Mouse (Mus musculus): ENCODE data around the gene Lama1. TPM values are rescaled to one million over a fixed set of nuclear protein-coding genes. Genes with fewer than 3 reads are reported as not detected.
"Not testable (repeated sequence)": the region's sequence is repeated elsewhere in the genome, so short reads cannot be mapped to it uniquely, and the experiment has no call there.

The Lama1 gene
- polyA plus RNA-seq, 2 experiments from 2014 or later, result not detected

DNA sequence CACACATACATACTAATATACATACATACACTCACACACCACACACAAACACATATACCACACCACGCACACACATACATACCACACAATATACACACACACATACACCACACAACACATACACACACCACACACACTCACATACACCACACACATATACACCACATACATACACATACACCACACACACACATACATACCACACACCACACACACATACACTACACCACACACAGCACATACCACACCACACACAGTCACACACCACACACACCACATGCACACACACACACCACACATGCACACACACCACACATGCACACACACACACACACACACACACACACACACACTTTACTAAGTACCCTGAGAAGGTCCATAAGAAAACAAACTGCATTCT lies 25.5 kb downstream of the Lama1 start:
- ATAC-seq, result no peak

DNA sequence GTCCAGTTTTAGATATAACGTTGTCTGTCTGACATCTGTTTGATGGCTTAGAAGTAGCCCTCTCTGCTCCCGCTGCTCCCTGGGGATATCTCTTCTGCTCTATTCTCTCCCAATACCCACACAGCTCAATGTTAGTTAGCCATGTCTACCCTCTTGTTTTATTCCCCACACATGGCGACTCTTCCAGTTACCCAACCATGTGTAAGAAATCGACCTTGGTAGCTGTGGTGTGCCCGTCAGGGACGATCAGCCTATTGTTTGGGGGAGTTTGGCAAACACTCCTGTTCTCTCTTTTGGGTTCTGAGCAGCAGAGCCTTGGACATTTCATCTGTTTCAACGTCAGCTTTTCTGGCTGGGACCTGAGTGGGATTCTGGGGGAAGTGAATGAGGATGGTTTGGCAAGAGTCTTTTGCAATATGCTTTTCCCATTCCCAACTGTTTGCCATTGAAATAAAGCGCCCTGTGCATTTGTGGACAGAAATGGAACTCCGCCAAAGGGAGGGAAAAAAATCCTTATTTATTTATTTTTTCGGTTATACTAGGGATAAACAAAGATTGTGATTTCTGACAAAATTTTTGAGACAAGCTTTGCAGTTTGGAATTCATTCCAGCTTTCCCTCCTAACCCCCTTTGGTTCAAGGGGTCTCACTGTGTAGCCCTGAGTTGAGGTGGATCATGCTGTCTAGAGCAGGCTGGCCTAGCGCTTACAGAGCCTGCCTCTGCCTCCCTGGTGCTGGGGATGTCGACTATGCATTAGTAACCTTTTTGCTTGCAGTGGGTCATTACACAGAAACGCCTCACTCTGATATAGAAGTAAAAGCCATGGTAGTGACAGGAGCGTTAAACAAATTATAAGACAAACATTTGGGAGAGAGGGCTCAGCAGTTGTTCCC lies 26.4 kb downstream of the Lama1 start:
- no peak for ATAC-seq

DNA sequence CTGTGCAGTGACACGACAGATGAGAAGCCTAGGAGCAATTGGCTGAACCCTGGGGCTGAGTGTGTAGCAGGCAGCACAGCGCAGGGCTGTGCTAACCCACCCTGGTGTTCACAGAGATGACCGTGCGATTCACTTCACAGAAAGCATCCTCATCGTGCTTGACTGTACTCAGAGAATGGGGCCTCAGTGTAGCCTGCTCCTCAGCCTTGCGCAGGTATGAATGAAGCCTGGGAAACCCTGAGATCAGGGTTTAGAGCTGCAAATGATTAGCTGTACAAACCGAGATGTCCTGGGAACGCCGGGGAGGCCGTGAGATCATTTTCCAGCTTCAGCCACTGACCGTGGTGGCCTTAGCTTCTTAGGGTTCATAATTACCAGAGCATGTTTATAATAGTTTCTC lies 29.5 kb downstream of the Lama1 start:
- no peak for ATAC-seq

DNA sequence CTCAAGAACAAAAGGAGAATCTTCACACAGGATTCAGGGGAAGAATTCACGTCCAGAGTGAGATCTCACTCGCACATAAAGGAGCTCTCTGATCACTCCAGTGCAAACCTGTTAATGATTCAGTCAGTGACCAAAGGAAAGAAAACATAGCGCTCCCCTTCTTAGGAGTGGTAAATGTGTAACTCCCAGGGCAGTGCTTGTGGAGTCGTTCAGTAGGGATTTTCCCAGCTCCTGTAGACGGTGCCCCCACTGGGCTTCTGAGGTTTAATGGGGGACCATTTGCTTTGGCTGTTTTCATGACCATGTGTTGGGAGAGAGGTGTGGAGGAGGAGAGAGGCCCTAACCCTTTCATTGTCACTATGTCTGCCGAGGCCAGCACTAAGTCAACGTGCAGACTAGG lies 31.7 kb downstream of the Lama1 start:
- no peak for ATAC-seq

DNA sequence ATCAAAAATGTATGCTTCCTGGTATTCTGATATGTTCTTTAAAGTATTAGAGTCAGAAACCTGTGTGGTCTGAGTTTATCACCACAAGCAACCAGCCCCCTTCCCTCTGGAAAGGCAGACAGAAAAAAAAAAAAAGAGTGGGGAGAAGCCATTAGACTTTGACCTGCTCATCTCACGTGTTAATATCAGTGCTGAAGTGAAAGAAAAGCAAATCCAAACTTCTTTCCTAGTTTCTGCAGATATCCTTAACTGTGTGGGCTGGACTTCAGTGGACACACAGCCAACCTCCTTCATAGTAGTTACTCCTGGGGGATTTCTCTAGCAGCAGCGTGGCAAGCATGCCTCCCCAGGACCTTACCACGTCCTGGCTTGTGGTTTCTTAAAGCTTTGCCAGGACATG lies 34.0 kb downstream of the Lama1 start:
- ATAC-seq, result no peak

DNA sequence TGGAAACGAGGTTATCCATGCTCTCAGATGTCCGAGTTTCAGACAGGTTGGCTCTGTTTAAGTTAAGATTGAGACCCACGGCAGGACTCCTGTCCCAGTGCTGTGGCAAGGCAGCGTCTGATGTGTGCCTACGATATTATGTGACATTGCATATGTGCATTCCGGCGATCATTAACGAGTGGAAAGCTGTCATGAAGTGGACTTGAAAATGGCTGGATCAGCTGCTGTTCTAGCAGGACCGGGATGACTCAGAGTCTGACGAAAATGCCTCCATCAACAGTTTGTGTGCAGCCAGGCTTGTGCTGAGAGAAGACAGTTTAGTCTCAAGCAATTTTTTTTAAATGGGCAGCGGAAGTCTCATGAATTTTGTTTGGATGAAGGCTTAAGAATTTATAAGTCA lies 34.9 kb downstream of the Lama1 start:
- ATAC-seq, result no peak

DNA sequence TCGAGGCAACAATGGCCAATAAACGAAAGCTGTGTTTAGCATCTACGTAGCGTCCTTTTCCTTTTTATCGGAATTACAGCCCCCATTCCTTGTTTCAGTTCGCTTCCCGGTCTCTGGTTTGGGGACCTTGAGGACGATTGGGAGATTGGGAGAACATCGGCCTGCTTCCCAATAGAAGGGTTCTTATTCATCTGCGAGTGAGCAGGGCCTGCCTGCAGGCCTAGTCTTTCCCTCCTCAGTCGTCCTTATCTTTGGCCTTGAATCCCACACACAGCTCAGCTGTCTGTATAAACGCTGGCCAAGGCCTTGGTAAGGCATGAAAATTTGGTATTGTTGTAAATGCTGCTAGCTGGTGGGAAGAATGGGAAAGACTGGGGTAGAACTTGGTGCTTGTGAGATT lies 36.5 kb downstream of the Lama1 start:
- no peak for ATAC-seq

DNA sequence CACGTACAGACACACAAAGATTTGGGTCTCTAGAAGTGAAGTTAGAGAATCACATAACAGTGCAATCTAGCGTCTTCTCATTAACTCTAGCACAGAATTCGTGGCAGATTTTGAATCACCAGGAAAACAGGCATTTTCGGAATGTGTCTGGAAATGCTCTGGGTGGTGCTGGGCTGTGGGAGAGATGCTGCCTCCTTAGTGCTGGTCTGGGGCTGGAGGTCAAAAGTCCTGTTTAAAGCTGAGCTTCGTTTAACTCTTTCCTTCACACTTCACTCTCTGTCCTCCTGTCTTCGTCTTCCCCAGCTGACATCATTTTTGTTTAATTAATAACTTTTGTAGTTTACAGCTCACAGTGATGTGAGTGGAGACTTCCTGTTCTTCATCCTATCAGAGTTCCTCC lies 38.7 kb downstream of the Lama1 start:
- no peak for ATAC-seq

DNA sequence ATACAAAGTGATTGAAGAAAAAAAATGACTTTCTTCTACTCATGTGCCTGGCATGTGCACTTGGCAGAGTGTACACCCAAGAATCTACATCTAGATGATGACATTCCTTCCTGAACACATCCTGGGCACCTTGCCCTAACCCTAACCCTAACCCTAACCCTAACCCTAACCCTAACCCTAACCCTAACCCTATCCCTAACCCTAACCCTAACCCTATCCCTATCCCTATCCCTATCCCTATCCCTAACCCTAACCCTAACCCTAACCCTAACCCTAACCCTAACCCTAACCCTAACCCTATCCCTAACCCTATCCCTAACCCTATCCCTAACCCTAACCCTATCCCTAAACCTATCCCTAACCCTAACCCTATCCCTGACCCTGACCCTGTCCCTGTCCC lies 44.2 kb downstream of the Lama1 start:
- ATAC-seq, result not testable (repeated sequence)

DNA sequence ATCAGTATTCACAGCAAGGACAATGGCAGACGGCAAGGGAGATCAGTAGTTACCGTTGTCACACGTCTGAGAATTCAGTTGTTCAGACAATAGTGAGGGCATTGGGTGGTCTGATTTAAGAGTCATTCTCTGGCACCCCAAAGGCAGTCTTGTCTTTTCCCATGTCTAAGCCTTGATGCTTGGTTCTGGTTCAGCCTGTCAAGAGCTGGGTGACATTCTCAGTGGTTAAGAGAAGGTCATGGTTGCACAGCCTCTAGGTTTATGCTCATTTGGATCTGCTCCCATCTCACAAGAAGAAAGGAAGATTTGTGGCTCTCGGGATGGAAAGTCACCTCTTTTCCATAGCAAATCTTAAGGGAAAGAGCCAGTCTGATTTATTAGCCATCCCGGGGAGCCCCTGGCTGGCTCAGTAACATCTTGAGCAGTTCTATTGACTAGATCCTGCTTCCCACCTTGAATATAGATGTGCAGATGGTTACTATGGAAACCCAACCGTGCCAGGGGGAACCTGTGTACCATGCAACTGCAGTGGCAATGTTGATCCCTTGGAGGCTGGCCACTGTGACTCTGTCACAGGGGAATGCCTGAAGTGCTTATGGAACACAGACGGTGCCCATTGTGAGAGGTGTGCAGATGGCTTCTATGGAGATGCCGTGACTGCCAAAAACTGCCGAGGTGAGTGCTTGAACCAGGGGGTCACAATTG lies 67.3 kb downstream of the Lama1 start:
- ATAC-seq, result no peak

DNA sequence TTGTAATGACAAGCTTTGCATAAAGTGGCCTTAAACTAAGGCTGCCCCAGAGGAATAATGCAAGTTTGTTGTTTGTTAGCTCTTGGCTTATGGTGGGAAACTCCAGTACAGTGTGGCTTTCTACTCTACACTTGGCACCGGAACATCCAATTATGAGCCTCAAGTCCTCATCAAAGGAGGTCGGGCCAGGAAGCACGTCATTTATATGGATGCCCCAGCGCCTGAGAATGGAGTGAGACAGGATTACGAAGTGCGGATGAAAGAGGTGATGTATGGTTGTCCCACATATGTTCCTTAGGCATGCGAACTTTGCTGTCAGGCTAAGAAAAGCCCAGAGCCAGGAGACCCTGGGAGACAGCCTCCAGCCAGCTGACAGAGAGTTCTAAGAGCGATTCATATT lies 76.5 kb downstream of the Lama1 start:
- ATAC-seq, result no peak

DNA sequence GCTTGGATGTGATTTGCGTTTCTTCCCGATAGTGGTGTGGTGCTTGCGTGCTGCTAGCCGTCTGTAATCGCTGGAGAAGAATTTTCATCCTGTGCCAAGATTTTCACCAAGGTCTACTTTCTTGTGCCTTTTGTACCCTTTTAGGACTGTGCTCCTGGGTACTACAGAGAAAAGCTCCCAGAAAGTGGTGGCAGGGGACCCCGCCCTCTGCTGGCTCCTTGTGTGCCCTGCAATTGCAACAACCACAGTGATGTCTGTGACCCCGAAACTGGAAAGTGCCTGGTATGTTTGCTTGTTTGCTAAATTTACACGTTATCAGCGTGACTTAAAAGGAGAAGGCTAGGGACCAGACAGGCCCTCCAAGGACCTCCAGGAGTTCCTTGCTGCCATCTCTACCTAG lies 79.7 kb downstream of the Lama1 start:
- no peak for ATAC-seq

DNA sequence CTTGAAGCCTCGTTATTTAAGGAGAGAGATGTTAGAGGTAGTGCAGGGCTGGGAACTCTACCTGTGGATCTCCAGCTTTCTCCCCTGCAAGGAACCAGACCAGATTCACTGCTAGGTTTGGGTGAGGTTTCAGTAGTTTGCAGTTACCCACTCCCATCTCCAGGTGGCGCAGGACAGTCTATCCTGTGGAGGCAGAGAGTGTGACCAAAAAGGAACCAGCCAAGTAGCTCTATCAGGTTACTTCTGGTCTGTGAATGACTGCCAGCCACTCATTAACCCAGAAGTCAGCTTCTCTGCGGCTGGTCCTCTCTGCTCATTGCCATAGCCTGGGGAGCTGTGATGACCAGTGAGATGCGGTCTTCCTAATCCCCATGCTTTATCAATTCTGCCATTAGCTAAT lies 82.8 kb downstream of the Lama1 start:
- ATAC-seq, result no peak

DNA sequence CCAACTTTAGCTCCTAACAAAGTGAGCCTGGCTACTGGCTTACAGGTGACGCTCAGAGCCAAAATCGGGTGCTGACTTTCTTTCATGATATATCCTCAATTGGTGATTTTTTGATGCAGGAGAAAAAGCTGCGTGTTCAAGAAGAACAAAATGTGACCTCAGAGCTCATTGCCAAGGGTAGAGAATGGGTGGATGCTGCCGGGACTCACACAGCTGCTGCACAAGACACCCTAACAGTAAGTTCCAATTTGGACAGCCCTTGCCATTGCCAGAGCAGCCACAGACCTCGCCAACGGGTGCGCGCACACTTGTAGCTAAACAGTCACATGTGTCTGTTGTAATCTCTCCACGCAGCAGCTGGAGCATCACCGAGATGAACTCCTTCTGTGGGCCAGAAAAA lies 94.0 kb downstream of the Lama1 start:
- no peak for ATAC-seq

DNA sequence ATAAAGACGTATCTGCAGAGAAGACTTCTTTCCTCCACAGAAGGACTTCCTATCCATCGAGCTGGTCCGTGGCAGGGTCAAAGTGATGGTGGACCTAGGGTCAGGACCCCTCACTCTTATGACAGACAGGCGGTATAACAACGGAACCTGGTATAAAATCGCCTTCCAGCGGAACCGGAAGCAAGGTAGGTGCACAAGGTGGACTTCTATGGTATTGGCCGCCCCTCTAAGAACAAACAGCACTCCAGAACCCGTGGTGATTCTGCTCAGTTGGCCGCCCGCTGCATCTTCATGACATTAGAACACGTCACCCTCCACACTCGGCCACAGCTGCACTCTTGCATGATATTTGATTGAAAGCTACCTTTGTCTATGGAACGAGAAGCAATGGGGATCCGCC lies 112.1 kb downstream of the Lama1 start:
- ATAC-seq, result no peak

DNA sequence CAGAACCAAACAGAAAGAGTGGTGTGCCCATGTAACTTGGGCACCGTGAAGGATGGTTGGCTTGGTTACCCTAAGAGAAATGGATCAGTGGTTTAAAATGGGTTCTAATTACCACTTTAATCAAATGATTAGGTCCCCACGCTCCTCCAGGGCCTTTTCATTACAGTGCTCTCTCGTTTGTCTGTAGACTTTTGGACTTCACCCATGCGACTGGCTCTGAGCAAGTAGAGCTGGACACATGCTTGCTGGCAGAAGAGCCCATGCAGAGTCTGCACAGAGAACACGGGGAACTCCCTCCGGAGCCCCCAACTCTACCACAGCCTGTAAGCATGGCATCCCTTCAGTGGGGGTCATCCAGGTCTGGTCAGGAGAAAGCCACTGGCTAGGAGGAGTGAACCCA lies 116.6 kb downstream of the Lama1 start:
- ATAC-seq, result no peak

DNA sequence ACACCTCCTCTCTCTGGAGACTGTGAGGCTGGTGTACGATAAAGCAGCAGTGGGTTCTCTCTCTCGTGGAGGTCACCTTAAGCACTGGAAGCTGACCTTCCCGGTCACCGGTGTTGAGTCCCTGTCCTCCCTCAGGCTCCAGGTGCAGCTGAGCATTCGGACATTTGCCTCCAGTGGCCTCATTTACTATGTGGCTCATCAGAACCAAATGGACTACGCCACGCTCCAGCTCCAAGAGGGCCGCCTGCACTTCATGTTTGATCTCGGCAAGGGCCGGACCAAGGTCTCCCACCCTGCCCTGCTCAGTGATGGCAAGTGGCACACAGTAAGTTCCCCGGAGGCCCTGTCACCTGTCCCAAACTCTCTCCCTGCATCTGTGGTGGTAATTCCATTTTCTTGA lies 118.7 kb downstream of the Lama1 start:
- no peak for ATAC-seq

DNA sequence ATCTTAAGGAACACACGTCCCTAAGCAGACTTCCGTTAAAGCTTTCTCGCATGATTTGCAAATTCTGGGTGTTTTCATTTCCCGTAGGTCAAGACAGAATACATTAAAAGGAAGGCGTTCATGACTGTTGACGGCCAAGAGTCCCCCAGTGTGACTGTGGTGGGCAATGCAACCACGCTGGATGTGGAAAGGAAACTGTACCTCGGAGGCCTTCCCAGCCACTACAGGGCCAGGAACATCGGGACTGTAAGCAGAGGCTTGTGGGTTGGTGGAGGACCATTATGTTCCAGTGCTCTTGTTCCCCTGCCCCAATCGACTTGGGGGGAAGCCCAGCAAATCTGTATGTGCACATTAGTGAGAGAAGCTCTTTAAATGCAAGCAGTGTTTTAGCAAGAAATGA lies 119.9 kb downstream of the Lama1 start:
- ATAC-seq, result no peak

DNA sequence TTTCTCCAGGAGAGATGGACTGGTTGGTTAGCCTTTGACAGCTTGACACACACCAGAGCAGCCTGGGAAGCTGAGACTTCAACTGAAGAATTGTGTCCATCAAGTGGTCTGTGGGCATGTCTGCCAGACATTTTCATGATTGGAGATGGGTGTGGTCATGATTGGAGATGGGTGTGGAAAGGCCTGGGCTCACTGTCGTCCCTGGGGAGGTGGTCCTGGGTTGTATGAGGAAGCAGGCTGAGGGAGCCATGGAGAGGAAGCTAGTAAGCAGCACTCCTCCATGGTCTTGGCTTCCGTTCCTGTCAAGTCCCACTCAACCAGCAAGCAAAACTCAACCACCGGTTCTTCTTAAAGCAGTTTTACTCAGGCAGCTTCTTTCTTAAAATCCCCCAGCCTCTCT lies 130.4 kb downstream of the Lama1 start:
- no peak for ATAC-seq

DNA sequence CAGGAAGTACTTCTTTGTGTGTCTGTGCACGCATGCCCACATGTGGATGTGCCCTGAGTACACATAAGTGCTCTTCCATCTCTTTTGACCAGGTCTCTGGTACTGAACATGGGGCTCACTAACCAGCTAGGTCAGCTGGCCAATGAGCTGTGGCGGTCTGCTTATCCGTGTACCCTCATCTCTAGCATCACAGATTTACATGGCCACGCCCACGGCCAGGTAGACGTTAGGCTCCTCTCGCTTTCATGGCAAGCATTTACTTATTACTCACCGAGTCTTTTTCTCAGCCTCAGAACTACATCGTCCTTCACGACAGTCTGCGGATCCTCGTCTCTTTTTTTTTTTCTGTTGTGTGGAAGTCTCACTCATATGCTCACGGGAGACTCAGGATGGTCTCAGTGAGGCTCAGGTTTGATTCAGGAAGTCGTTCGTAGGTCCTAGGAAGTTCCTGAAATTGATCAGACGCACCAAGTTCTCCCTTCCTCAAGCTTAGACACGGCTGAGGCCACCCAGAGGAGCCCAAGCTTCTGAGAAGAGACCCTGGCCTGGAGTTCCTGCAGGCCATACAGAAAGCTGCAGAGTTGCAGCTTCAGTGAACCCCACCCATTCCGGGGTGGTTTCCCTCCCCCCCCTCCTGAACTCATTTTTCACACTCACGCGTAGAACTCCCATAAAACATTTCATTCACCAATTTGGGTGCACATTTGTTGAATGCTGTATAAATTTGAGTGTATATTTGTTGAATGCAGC lies 139.3 kb downstream of the Lama1 start:
- no peak for ATAC-seq

DNA sequence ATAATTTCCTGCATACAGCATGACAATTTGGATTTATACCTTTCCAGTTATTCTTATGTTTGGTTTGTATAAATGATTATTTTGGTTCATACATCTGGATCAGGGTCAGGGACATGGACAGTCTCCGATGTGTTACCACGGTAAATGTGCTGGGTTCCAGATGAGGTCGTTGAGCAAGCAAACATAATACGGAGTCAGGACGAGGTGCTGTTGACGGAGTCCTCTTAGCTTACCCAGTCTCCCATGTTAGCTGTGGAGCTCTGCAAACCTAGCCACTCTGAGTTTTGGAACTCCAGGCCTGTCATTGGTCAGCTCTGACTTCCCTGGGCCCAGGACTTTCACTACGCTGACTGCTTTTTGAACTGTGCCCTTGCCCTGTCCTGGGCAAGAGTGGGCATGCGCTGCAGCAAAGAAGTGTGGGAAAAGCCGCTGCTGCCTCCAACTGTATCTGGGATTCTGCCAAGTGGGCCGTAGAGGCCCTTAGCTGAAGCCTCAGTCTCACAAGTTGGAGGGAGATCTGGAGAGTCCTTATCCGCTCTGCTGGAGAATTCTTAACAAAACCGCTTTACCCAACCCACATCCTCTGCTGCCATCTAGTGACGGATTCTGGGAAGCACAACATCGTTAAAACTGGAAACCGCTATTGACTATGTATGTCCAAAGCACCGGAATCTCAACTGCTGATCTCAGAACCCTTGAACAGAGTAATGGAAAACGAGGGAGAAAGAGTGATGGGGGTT lies 140.5 kb downstream of the Lama1 start:
- no peak for ATAC-seq

DNA sequence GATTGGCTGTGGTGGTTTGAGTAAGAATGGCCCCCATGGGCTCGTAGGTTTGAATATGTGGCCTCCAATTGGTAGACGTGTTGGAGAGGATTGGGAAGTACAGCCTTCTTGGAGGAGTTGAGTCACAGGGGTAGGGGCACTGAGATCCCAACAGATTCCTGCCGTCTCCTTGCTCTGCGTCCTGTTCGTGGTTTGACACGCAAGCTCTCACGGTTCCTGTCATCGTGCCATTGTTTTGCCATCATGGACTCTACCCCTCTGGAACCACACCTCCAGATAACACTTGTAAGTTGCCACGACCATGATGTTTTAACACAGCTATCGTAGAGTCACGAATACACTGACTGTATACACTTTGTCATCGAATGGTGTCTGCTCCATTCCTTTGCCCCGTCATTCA lies 141.9 kb downstream of the Lama1 start:
- no peak for ATAC-seq

DNA sequence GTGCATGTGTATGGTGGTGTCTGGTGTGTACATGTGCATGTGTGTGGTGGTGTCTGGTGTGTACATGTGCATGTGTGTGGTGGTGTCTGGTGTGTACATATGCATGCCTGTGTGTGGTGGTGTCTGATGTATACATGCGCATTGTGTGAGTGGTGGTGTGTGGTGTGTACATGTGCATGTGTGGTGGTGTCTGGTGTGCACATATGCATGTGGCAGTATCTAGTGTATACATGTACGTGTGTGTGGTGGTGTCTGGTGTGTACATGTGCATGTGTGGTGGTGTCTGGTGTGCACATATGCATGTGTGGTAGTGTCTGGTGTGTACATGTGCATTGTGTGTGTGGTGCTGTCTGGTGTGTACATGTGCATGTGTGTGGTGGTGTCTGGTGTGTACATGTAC lies 144.4 kb downstream of the Lama1 start:
- ATAC-seq, result not testable (repeated sequence)
